Mouse (Mus musculus) kidney, adult 2 months (tissue): Measurements from ENCODE around the gene Ehmt2.

Source experiments
- CTCF ChIP-seq: fragments of 200-500 bp; conservative IDR thresholded peaks from 2 replicates; pipeline ENCODE4 v1.5.1; 2011; ENCODE audit warnings: low read depth, mild to moderate bottlenecking, control low read depth, low read length, moderate library complexity, mixed read lengths; ENCODE audit not compliant: insufficient read depth, insufficient read length
- POLR2A ChIP-seq: fragments of 200-500 bp; IDR thresholded peaks from one replicate; pipeline ENCODE4 v1.6.1; 2011; ENCODE audit warnings: low read depth, low read length, control low read depth

DNA sequence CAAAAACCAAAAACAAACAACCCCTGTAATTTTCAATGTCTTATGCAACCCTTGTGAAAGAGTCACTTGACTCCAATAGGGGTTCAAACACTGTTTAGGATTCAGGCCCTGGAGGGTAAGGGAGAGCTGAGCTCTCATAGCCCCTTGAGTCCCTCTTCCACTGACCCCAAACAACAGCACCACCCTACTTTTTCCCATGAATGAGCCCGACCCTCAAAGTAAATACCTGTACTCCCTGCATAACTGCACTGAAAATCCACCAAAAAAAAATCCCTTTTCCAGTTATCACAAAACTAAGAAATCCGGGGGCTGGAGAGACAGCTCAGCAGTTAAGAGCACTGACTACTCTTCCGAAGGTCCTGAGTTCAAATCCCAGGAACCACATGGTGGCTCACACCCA, 57.6 kb downstream of the Ehmt2 start:
- TF ChIP-seq POLR2A (no peak), CTCF (no peak)
